Mouse (Mus musculus) MEL (cell line): ENCODE results near the gene Dpp9. TPM values are rescaled to one million over a fixed set of nuclear protein-coding genes. Genes with fewer than 3 reads are reported as not detected.

ENCODE experiments used
- DNase-seq: peaks from one replicate; pipeline ENCODE4 v3.0.0; 2011; ENCODE audit warnings: low read depth, low spot score
- H3K27ac ChIP-seq: 2 replicates; pipeline ENCODE4 v1.5.1; 2012; ENCODE audit warnings: low read depth, mild to moderate bottlenecking, control low read depth, low read length, moderate library complexity; ENCODE audit not compliant: control insufficient read depth
- H3K27me3 ChIP-seq, 2 experiments: fragments of 150-350 bp in 1 of 2; sonication (generic) in 1 of 2; 2 replicates each; pipeline ENCODE4 v1.6.1; 2012; ENCODE audit warnings: low read length in 2 of 2, mild to moderate bottlenecking in 2 of 2, improper control_type of control experiment in 1 of 2, moderate library complexity in 1 of 2; ENCODE audit not compliant: insufficient read depth in 2 of 2, control insufficient read depth in 1 of 2
- H3K36me3 ChIP-seq, 2 experiments: 2 replicates each; pipeline ENCODE4 v1.6.1; 2012 to 2014; ENCODE audit warnings: low read length in 2 of 2, improper control_type of control experiment in 1 of 2, inconsistent platforms in 1 of 2, mild to moderate bottlenecking in 1 of 2; ENCODE audit not compliant: insufficient read depth in 2 of 2, control insufficient read depth in 1 of 2
- H3K4me1 ChIP-seq, 2 experiments: fragments of 150-350 bp in 1 of 2; sonication (generic) in 1 of 2; 2 replicates each; pipeline ENCODE4 v1.6.1; 2012; ENCODE audit warnings: low read length in 2 of 2, improper control_type of control experiment in 1 of 2, mild to moderate bottlenecking in 1 of 2; ENCODE audit not compliant: insufficient read depth in 2 of 2, control insufficient read depth in 1 of 2
- H3K4me3 ChIP-seq, 2 experiments: fragments of 150-350 bp in 1 of 2; sonication (generic) in 1 of 2; 2 replicates each; pipeline ENCODE4 v1.5.1; 2012; ENCODE audit warnings: low read depth in 2 of 2, low read length in 2 of 2, mild to moderate bottlenecking in 2 of 2, moderate library complexity in 2 of 2, control low read depth in 1 of 2, improper control_type of control experiment in 1 of 2; ENCODE audit not compliant: control insufficient read depth in 1 of 2, insufficient read depth in 1 of 2
- H3K79me2 ChIP-seq: 2 replicates; pipeline ENCODE4 v1.6.1; 2012; ENCODE audit warnings: mild to moderate bottlenecking, low read length, moderate library complexity; ENCODE audit not compliant: control insufficient read depth, poor library complexity, insufficient read depth
- H3K9ac ChIP-seq: 2 replicates; pipeline ENCODE4 v1.6.1; 2012; ENCODE audit warnings: low read depth, mild to moderate bottlenecking, control low read depth, low read length, moderate library complexity; ENCODE audit not compliant: control insufficient read depth, poor library complexity, severe bottlenecking
- H3K9me3 ChIP-seq: fragments of 150-350 bp; sonication (generic); replicated peaks from 2 replicates; pipeline ENCODE4 v1.6.1; 2012; ENCODE audit warnings: mild to moderate bottlenecking, low read length, improper control_type of control experiment, moderate library complexity; ENCODE audit not compliant: insufficient read depth
- BHLHE40 ChIP-seq: IDR thresholded peaks from 2 replicates; pipeline ENCODE4 v1.6.1; 2012; ENCODE audit warnings: low read depth, mild to moderate bottlenecking, inconsistent platforms, low read length, improper control_type of control experiment, borderline replicate concordance
- CHD1 ChIP-seq: IDR thresholded peaks from 2 replicates; pipeline ENCODE4 v1.6.1; 2012; ENCODE audit warnings: low read depth, mild to moderate bottlenecking, inconsistent platforms, low read length, improper control_type of control experiment
- CHD2 ChIP-seq: IDR thresholded peaks from 2 replicates; pipeline ENCODE4 v1.6.1; 2011; ENCODE audit warnings: low read length, improper control_type of control experiment
- CTCF ChIP-seq, 3 experiments: IDR thresholded peaks in 2 of 3; conservative IDR thresholded peaks in 1 of 3; 2 replicates each; pipeline ENCODE4 v1.5.1; 2011 to 2012; ENCODE audit warnings: low read length in 3 of 3, low read depth in 2 of 3, mild to moderate bottlenecking in 2 of 3, improper control_type of control experiment in 1 of 3, inconsistent platforms in 1 of 3, mixed read lengths in 1 of 3, moderate library complexity in 1 of 3; ENCODE audit not compliant: control insufficient read depth in 1 of 3, insufficient read depth in 1 of 3, poor library complexity in 1 of 3, severe bottlenecking in 1 of 3
- GABPA ChIP-seq: IDR thresholded peaks from 2 replicates; pipeline ENCODE4 v1.6.1; 2012; ENCODE audit warnings: low read depth, mild to moderate bottlenecking, inconsistent platforms, low read length, improper control_type of control experiment, moderate library complexity
- MAFK ChIP-seq: IDR thresholded peaks from 2 replicates; pipeline ENCODE4 v1.6.1; 2011; ENCODE audit warnings: low read depth, mild to moderate bottlenecking, low read length, improper control_type of control experiment, borderline replicate concordance
- MAX ChIP-seq: IDR thresholded peaks from 2 replicates; pipeline ENCODE4 v1.6.1; 2011; ENCODE audit warnings: low read length, improper control_type of control experiment
- MAZ ChIP-seq: IDR thresholded peaks from 2 replicates; pipeline ENCODE4 v1.6.1; 2012; ENCODE audit warnings: low read depth, mild to moderate bottlenecking, inconsistent platforms, low read length, improper control_type of control experiment
- MXI1 ChIP-seq: IDR thresholded peaks from 2 replicates; pipeline ENCODE4 v1.6.1; 2011; ENCODE audit warnings: mild to moderate bottlenecking, low read depth, low read length, improper control_type of control experiment
- MYB ChIP-seq: IDR thresholded peaks from 2 replicates; pipeline ENCODE4 v1.6.1; 2011; ENCODE audit warnings: mild to moderate bottlenecking, low read depth, low read length, improper control_type of control experiment
- MYC ChIP-seq: IDR thresholded peaks from 2 replicates; pipeline ENCODE4 v1.6.1; 2011; ENCODE audit warnings: low read depth, mild to moderate bottlenecking, low read length, improper control_type of control experiment, moderate library complexity
- NELFE ChIP-seq: IDR thresholded peaks from 2 replicates; pipeline ENCODE4 v1.6.1; 2011; ENCODE audit warnings: low read depth, low read length, improper control_type of control experiment
- NRF1 ChIP-seq: IDR thresholded peaks from 2 replicates; pipeline ENCODE4 v1.6.1; 2014; ENCODE audit warnings: low read depth, mild to moderate bottlenecking, inconsistent platforms, low read length, improper control_type of control experiment, moderate library complexity; ENCODE audit not compliant: poor library complexity, insufficient read depth, severe bottlenecking
- POLR2AphosphoS2 ChIP-seq: IDR thresholded peaks from 2 replicates; pipeline ENCODE4 v1.6.1; 2011; ENCODE audit warnings: low read length, improper control_type of control experiment
- RAD21 ChIP-seq: IDR thresholded peaks from 2 replicates; pipeline ENCODE4 v1.6.1; 2011; ENCODE audit warnings: mild to moderate bottlenecking, low read depth, low read length, improper control_type of control experiment
- RCOR1 ChIP-seq: IDR thresholded peaks from 2 replicates; pipeline ENCODE4 v1.6.1; 2012; ENCODE audit warnings: low read depth, mild to moderate bottlenecking, inconsistent platforms, low read length, improper control_type of control experiment
- SIN3A ChIP-seq: IDR thresholded peaks from 2 replicates; pipeline ENCODE4 v1.6.1; 2012; ENCODE audit warnings: low read length, improper control_type of control experiment, inconsistent platforms
- USF1 ChIP-seq: IDR thresholded peaks from 2 replicates; pipeline ENCODE4 v1.6.1; 2014; ENCODE audit warnings: low read depth, mild to moderate bottlenecking, inconsistent platforms, low read length, improper control_type of control experiment, moderate library complexity
- ZMIZ1 ChIP-seq: IDR thresholded peaks from 2 replicates; pipeline ENCODE4 v1.6.1; 2012; ENCODE audit warnings: low read depth, mild to moderate bottlenecking, inconsistent platforms, low read length, improper control_type of control experiment, moderate library complexity
- ZNF384 ChIP-seq: IDR thresholded peaks from 2 replicates; pipeline ENCODE4 v1.6.1; 2012; ENCODE audit warnings: low read depth, mild to moderate bottlenecking, inconsistent platforms, low read length, improper control_type of control experiment
- polyA plus RNA-seq, 2 experiments: library from polyadenylated mRNA; stranded (reverse) in 1 of 2; unstranded in 1 of 2; fragments of >175 nt in 1 of 2; fragments of >200 nt in 1 of 2; gene quantifications; 2 replicates each; pipeline versions ENCODE4 v1.2.1 to v1.2.4; 2012; ENCODE audit warnings: low replicate concordance in 2 of 2, low read depth in 1 of 2; ENCODE audit not compliant: insufficient read length in 2 of 2, insufficient read depth in 1 of 2, missing spikeins in 1 of 2
- total RNA-seq: library from RNA; depleted of rRNA; stranded (reverse); fragments of 300-350 nt; gene quantifications from 2 replicates; pipeline ENCODE4 v1.2.3, GENCODE M21; 2012

Gene Dpp9
- total and polyA plus RNA-seq, 3 experiments: 36.3 to 67.2 TPM; not detected in 1

GRCm38 (mm10) chr17:56211090-56211489 is 7.6 kb downstream of the Dpp9 start:
- TF ChIP-seq CTCF (IDR thresholded peaks at IDR 0.05 in 2 of 3, conservative IDR thresholded peaks at IDR 0.05 in 1 of 3; ENCODE audit: control insufficient read depth in 1 of 3, insufficient read depth in 1 of 3, low read depth in 2 of 3, low read length in 3 of 3, poor library complexity in 1 of 3, severe bottlenecking in 1 of 3) (no peak), USF1 (no peak), CHD2 (no peak), POLR2AphosphoS2 (no peak), SIN3A (no peak), BHLHE40 (no peak), MAX (no peak), RAD21 (no peak), MYB (no peak), RCOR1 (no peak), NRF1 (no peak), CHD1 (no peak), MAFK (no peak)
- no peak overlapping the region for H3K9ac ChIP-seq
- H3K79me2 ChIP-seq: no peaks in the 10 kb centered on the region
- no peaks in the 10 kb centered on the region for H3K9me3 ChIP-seq
- DNase-seq: no peak
- no peaks in the 10 kb centered on the region for H3K4me1 ChIP-seq
- H3K27me3 ChIP-seq: no peaks in the 10 kb centered on the region
- peaks cover 0 to 2% of the 10 kb centered on the region in 2 experiments; a peak in 1 of 4 replicates for H3K36me3 ChIP-seq
- no peak overlapping the region for H3K27ac ChIP-seq
- no peak overlapping the region for H3K4me3 ChIP-seq

DNA sequence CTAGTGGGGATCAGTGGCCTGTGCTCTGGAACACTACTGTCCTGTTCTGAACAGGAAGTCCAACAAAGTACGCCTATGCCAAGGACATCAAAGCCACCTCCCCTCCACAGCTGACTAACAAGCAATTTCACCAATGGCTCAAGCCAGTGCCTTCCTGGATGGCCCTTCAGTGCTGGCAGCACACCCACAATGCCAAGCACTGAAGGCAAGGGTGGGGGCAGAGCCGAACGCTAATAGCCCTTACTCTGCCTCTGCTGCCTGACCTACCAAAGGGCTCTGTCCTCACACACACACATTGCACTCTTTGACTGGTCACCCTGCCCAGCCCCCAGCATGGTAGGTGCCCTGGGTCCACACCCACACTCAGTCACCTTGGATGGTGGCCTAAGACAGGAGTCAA is 9.9 kb downstream of the Dpp9 start:
- no peak for DNase-seq
- Histone ChIP-seq H3K9ac (no peak overlapping the region), H3K27ac (no peak overlapping the region)
- TF ChIP-seq SIN3A (no peak), ZNF384 (no peak), MYC (no peak), POLR2AphosphoS2 (no peak), MAX (no peak), MXI1 (no peak), CHD1 (no peak), RAD21 (no peak), ZMIZ1 (no peak), USF1 (no peak), MAZ (no peak), MAFK (no peak), NELFE (no peak), GABPA (no peak)
- TF ChIP-seq, all 39 proteins: peak for 0
- Histone ChIP-seq H3K79me2 (no peaks in the 10 kb centered on the region), H3K9me3 (no peaks in the 10 kb centered on the region), H3K4me3 (no peak overlapping the region), H3K36me3 (peaks cover 0 to 2% of the 10 kb centered on the region in 2 experiments; a peak in 1 of 4 replicates), H3K4me1 (no peaks in the 10 kb centered on the region), H3K27me3 (no peaks in the 10 kb centered on the region)
